Mouse (Mus musculus) left cerebral cortex, postnatal 25 days (tissue): ENCODE measurements around the gene Haus7. TPM values are rescaled to one million over a fixed set of nuclear protein-coding genes. Genes with fewer than 3 reads are reported as not detected.
"Not testable (repeated sequence)": the region's sequence is repeated elsewhere in the genome, so short reads cannot be mapped to it uniquely, and the experiment has no call there.

Experiments
- DNase-seq, 2 experiments: peaks; one replicate each; pipeline ENCODE4 v3.0.0; 2022; ENCODE audit warnings: low spot score in 2 of 2, mixed read lengths in 1 of 2
- intact Hi-C: fragments of 180-260 bp; cut with DNase I; formaldehyde crosslinking; loops from one replicate; pipeline ENCODE4 v1.15.1; 2025
- total RNA-seq, 2 experiments: library from RNA; stranded (reverse); gene quantifications; 2 replicates each; pipeline ENCODE4 v1.2.3; 2021

Haus7 gene
- total RNA-seq, 2 experiments from 2014 or later: 4.3 to 7.0 TPM

DNA sequence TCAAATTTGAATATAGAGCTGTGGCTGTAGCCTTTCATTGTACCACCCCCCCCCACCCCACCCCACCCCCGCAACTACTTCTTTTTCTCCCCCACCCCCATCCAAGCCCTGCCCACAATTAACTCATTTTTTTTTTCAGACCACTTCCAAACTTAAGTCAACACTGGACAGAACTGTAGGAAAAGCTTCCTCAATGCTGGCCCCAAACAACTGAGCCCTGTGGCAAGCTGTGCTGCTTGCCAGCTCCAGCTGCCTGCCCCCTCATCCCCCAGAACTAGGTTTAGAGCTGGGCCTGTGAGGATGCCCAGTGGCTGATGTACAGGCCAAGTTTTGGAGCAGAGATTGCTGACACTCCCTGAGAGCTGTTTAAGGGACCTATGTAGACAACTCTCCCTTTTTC lies 9.9 kb upstream of the Haus7 start:
- DNase-seq: no peak
- intact Hi-C loops: no loop called here

DNA sequence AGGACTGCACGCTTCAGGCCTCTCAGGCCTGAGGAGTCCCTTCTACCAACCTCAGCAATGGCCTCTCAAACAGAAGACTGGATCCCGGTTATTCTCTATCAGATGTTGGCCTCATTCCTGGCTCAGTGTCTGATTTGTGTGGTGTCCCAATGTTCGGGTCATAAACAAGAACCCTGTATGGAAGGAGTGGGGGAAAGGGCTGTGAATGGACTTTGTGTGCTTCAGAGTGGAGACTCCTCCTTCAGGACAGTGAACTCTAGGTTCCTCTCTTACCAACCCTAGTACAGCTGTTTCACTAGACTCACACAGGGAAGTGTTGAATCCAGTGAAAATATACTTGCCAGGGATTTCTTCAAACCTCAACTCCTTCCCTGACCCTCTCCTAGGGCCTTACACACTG lies 9.5 kb upstream of the Haus7 start:
- intact Hi-C loops: no loop called here
- DNase-seq: no peak

DNA sequence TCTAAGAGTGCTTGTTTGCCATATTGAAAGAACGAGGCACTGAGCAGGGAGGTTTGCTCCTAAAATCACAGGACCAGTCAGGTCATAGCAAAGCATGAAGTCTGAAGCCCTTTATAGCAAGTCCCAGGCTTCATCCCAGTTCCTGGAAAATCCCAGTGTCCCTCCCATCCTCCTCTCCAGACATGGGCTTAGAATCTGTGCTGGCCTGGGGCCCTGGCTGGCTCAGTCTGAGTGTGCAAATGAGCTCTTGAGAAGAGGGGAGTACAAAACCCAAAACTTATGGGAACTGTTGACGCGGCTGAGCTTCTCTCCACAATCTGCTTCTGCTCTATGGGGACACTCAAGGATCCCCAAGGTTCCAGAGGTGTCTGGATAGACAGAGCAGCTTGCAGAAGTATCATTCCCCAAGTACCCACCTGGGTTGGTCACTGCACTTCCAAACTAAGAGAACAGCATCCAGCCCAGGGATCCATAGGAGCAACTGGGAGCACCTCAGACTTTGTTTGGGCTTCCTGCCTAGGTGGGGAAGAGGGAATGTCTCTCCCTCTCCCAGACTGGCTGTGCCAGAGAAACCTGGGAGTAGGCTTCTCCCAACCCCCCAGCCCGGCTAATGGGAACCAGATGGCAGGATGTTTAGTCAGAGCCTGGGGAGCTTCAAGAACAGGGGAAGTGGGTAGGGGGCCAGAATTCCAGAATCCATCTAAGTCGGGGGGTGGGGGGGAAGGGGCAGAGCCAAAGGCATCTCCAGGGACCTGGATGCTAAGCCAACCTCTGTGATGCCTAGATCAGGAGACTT lies 8.8 kb upstream of the Haus7 start:
- intact Hi-C loops: no loop called here
- DNase-seq: no peak

DNA sequence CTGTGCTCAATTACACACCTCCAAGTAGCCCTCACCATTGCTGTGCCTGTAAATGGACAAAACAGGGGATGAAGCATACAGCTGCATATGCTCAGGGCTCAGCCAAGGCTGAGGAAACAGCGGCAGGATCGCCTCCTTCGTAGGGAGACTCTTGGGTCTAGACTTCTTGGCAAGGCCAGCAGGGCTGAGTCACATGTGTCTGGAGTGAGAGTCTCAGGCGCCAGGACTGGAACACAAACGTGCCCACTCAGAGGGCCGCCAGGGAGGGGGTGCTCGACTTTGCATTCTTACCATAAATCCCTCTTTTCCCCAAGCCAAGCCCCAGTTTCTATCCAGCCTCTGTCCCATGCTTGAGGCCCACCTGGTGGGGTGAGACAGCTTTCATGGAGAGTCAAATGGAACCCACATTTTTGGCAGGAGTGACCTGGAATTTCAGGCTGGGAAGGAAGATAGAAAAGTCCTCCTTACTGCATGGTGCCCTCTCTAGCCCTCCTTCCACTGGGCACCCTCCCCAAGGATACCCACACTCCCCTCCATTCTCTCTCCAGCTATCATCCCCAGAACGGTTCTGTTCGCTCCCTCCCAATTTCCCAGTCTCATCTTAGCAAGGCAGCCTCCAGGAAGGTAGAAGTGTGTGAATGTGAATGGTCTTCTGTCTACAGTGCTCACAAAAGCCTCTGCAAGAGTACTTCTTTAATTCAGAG lies 6.8 kb upstream of the Haus7 start:
- peak in 1 of 2 experiments; percentile 53 for DNase-seq
- intact Hi-C loops: no loop called here

DNA sequence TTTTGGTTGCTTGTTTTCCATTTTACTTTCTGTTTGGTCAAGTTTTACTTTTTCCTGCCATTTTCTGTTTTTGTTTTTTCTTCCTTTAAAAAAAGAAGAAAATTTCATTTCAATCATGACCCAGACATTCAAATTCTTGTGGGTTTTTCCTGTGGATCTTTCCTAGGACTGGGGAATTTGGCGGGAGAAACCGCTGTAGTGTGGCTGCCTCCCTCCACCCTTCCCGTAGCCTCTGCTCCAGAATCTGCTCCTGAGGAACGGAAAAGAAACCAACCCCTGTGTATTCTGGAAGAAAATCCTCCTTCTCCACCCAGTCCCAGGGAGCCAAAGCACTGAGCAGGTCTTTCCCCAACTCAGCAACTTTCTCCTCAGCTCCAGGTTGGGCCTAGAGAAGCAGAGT lies 1.9 kb upstream of the Haus7 start:
- DNase-seq: no peak
- intact Hi-C loops: no loop called here

DNA sequence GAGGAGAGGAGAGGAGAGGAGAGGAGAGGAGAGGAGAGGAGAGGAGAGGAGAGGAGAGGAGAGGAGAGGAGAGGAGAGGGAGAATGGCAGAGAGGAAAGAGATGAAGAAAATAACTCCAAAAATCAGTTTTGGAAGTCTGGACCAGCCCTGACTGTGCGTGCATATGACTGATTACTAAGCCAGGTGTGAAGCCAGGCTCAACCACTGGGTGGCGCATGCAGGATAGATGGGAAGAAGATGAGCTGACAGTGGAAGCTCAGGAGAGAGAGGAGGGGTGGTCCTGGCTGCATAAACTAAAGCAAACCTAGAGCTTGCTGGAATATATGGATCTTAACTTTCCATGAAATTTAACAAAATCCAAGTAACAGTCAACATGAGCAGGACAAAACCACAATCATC lies 6.9 kb downstream of the Haus7 start:
- peak; percentile 42 to 54 for DNase-seq
- intact Hi-C loops: loop anchor here (2.0 kb wide), 1 partner anchor 45 kb away; no protein-coding TSS in a partner anchor

DNA sequence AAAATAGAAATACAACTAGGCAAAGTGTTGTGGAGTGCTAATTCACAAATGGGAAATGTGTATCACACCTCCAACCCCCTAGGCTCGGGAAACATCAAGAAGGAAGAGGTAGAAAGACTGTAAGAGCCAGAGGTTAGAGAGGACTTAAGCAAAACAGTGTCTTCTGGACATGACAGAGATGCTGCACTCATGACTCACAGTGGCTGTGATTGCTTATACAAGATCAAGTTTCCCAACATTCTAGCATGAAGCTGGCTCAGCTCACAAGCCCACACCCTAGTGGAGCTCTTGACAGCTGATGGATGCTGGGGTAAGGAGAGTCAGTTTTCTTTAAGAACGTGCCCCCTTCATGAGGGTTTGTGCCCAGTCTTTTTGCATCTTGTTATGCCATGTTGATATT lies 17.4 kb downstream of the Haus7 start:
- DNase-seq: peak in 1 of 2 experiments; percentile 44
- intact Hi-C loops: no loop called here

DNA sequence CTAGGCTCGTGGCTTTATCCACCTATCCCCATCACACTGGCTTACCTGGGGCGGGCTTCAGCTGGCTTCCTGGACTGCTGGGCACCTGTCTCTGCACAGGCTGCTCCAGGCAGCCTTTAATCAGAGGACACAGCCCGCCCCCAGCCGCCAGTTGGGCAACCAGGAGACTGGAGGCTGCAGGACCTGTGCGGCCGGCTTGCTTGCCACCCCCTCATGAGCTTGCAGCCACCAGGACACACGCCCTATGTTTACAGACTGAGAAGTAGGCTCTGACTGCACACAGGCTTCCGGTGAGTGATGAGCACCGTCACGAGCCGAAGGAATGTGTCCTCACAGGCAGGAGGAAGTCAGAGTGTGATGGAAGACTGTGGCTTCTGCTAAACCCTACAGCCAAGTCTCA lies 23.6 kb downstream of the Haus7 start, which contains the start of gene Trex2:
Gene Trex2, minus strand, starts transcription at position 93 of the 400 bp plus-strand sequence.
- no peak for DNase-seq
- intact Hi-C loops: loop anchor here (10.0 kb wide), 1 partner anchor 380 kb away; no protein-coding TSS in a partner anchor

DNA sequence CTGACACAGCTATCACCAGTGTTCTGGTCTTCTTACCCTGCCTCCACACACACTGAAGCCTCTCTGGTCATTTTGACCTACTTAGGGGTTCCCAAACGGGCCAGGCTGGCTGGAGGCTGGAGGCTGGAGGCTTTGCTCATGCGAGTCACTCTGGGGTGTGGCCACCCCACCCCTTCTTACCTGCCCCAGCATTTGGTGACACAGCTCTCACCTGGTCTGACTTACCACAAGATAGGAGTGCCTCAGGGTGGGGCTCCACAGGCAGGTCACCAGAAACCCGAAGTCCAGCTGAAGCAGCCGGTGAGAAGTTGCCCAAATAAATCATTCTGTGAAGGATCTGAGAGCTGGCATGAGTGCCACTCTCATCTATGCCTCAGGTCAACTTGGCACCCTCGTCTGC lies 26.0 kb downstream of the Haus7 start:
- no peak for DNase-seq
- intact Hi-C loops: loop anchor here (10.0 kb wide), 1 partner anchor 378 kb away; no protein-coding TSS in a partner anchor

DNA sequence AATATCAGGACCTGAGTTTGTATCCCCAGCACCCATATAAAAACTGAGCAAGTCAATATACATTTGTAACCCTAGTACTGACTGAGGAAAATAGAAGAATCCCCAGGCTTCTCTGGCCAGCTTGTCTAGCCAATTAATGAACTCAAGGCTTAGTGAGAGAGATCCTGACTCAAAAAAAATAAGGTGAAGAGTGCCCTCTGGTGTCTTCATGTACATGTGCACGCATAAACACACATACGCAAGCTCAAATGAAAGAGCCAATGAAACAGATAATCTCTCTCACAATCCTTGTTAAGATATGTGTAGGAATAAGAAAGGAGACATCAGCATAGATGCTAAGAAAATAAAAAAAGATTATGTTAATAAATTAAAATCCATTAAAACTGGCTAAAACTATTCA lies 28.8 kb downstream of the Haus7 start:
- intact Hi-C loops: loop anchor here (1.0 to 10.0 kb wide), 2 partner anchors 118 to 375 kb away; no protein-coding TSS in a partner anchor
- peak in 1 of 2 experiments; percentile 22 for DNase-seq

DNA sequence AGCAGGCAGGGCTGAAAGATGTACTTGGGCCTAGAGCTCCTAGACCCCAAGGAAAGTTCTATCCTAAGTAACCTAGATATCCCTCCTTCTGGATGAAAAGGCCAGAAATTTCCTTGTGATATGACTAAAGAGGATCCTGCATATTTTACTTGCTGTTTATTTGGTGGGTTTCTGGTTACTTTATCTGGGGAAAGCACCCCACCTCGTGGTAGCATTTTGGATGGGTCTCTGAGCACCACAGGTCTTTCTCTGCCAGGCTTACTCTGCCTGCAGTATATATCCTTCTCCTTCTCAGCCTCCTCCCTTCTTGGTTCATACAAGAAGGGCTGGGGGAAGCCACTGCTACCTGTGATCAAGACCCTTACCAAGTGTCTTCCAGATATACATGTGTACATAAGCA lies 46.1 kb downstream of the Haus7 start:
- DNase-seq: peak in 1 of 2 experiments; percentile 1
- intact Hi-C loops: no loop called here

DNA sequence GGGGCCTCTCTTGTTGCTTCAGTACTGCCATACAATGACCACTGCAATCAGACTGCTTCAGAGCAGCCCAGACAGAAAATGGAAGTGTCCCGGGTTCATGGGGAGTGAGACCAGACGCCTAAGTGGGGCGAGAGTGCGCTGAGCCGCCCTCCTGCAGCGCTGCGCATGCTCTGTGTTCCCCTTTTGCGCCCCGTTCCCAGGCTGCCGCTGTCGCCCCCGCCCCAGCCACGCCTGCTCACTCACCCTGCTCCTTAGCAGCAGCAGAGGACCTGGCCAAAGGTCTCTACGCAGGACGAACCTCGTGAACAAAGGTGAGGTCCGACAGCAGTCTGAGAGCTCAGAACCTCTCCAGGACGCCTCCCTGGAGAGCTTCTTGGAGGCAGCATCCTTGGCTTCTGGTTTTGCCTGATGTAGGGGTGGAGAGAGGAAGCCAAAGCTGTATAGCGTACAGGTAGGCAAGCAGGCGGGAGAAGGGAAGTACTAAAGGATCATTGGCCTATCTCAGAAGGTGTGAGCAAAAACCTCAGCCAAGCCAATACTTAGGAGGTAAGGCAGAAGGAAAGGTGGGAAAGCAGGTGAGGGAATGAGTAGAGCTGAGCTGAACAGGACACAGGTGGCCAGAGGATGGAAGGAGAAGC lies 47.8 kb downstream of the Haus7 start, which contains the start of gene Zfp92:
Gene Zfp92, plus strand, starts transcription at position 217 of the 638 bp plus-strand sequence.
- peak; percentile 10 to 18 for DNase-seq
- intact Hi-C loops: no loop called here

DNA sequence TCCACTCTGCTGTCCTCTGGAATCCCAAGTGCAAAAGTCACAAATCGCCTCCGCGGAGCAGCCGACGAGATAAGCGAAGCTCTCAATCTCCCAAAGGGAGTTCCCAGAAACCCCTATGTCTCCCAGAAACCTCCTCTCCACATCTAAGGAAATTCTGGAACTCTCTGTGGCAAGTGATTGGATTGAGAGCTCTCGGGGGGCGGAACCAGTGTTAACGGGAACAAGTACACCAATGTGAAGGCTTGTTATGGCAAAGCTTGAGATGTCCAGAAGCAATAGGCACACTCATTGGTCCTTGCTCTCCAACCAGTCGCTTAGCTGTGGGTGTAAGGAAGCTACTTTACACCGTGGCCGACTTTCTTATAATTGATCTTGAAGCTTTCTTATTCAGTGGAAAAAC lies 57.2 kb downstream of the Haus7 start:
- DNase-seq: no peak
- intact Hi-C loops: no loop called here

DNA sequence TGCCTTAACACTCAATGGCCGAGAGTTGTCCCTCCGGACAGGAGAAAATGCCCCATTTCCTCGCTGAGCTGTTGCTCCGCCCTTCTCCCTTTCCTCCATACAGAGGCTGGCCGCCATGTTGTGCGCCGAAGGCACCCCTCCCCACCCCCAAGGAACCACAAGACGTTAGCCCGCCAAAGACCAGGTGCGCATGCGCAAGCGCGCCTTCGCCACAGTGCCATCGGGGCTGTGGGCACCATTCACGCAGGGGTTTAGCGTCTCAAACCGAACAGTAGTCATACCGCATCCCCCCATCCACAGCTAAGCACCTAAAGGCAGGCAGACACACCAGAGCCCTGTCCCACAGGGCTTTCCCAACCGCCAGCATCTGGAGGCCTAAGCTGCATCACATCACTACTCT lies 57.9 kb downstream of the Haus7 start:
- intact Hi-C loops: no loop called here
- DNase-seq: no peak

DNA sequence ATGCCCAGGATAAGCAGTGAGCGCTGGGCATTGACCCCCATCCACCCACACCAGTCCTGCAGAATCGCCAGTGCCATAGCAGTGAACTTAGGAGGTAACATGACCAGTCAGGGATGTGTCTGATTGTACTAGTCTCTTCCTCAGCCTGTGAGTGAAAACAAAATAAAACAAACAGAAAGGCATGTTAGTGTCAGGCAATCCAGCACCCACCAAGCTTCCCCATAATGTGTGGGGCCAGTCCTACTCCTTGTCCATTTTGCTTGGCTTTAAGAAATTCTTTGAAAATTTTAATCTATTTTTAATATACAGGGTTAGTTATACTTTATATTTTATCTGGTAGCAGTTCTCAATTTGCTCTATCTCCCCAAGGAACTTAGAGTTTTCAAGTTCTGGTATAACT lies 60.2 kb downstream of the Haus7 start, which contains the start of gene Gm18336:
Gene Gm18336, minus strand, starts transcription at position 101 of the 400 bp plus-strand sequence.
- intact Hi-C loops, DNase-seq: not testable (repeated sequence)

DNA sequence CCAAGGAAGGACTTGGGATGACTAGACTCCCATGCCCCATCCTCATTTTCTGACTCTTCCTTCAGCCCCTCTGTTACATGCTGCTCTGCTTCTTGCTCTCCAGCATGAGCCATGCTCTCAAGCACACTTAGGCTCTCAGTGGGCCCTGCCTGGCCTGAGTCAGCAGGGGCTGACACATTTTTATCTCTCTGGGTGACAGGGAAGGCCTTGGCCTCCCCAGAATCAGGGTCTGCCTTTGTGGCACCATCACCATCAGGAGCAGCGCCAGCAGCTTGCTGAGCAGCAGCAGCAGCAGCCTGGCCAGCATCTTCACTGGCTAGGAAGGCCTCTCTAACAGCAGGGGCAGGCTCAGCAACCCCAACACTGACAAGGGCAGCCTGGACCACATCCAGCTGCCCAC lies 62.4 kb downstream of the Haus7 start:
- no peak for DNase-seq
- intact Hi-C loops: no loop called here

DNA sequence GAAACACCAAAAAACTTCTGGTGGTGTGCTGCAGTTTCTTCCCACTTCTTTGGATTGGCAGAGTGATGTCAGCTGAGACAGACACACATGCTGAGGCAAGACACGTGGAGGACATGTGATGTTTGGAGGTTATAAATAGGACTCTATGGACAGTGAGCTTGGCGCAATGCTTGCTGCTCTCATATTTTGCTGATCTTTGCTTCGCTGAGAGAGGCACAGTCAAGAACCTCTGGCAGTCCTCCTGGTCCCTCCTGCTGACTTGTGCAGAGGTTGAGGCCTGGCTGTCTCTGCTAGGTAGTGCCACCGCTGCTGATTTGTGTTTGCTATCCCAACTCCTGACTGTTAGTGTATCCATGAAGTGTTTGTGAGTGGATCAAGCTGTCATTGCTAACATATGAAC lies 67.4 kb downstream of the Haus7 start:
- DNase-seq: no peak
- intact Hi-C loops: no loop called here
